Mouse (Mus musculus): ENCODE measurements around the gene Fcgrt.

DNA sequence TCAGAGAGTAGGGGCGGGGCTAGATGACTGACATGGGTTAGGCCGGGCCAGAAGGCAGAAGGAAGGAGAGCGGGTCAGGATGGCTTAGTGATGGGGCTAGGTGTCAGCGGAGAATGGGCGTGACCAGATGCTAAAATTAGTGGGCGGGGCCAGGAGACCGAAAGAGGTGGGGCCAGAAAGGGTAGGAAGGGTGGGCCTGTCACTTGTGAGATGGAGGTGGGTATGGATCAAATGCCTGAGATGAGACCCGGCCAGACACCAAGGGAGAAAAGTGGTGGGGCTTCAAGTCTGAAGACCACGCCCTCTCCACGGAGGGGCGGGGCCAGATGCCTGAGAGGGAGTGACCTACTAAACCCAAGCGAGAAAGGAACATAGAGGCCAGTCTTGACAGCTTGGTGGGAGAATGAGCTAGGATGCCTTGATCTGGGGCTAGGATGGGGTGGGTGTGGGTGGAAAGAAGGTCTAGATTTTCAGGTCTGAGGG lies 30.9 kb upstream of the Fcgrt start:
- TF ChIP-seq CTCF (IDR thresholded peaks at IDR 0.05 in 2 of 3, conservative IDR thresholded peaks at IDR 0.05 in 1 of 3; ENCODE audit: control insufficient read depth in 1 of 3, insufficient read depth in 1 of 3, low read depth in 2 of 3, low read length in 3 of 3, poor library complexity in 1 of 3, severe bottlenecking in 1 of 3) (no peak), POLR2A (IDR thresholded peaks at IDR 0.05; ENCODE audit: control insufficient read depth in 1 of 2, insufficient read depth in 1 of 2, low read depth in 1 of 2, low read length in 2 of 2, poor library complexity in 1 of 2) (peak; percentile 41 to 53; a peak in 2 of 4 replicates)
